Mouse (Mus musculus): ENCODE measurements around the gene Rag2. TPM values are rescaled to one million over a fixed set of nuclear protein-coding genes. Genes with fewer than 3 reads are reported as not detected.

Gene Rag2
- polyA plus RNA-seq, 3 experiments from 2014 or later: not detected

DNA sequence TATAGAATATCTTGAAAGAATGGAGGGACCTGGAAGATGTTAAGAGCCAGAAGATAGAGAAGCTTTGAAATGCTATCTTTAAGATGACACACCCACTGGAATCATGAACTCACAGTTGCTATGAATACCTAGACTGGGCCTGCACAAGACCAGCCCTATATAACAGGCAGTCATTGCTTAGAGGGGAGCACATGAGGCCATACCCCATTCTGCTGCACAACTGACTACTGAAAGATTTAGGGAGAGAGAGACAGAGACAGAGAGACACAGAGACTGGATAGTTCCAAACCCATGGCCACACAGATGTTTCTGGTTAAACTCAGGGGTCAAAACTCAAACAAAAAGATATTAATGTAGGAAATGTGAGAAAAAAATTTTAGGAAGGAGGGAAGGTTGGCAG lies 2.7 kb downstream of the Rag2 start:
- ATAC-seq: no peak

DNA sequence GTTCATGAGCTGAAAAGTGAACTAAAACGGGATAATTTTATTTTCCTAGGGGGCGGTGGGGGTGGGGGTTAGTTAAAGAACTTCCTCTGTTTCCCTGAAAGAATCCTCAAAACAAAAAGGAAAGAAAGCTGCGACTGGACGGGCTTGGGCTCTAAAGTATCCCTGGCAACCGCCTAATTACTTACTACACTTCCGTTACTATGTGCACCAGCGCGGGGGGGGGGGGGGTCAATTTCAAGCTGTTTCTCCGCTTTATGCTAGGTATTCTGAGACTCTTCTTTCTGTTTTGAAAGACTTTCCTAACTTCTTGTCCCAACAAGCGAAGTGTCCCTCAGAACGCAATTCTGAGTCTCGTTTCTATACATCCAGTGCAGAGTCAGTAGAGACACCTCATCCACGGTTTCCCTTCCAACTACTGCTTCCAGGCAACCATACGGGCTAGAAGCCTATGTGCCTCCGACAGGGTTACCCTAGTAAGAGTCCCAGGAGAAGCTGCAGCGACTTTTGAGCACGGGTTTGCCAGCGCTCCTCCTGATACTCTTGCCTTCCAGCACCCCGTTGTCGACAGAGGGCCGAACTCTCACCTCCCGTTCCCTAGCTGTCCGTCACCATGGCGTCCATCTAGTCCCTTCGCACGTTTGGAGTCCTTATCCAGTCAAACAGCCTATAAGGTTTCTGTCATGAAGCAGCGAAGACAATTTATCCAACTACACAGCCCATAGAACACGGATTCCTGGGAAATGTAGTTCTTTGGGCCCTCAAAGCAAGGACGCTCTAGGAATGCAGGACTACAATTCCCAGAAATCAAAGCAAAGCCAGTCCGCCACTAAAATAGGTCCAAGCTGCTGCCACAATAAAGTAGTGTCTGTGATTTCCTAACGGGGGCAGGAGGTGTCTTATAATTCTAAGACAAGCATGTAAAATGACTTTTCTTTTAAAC lies 4.0 kb downstream of the Rag2 start:
- peak; percentile 83 for ATAC-seq

DNA sequence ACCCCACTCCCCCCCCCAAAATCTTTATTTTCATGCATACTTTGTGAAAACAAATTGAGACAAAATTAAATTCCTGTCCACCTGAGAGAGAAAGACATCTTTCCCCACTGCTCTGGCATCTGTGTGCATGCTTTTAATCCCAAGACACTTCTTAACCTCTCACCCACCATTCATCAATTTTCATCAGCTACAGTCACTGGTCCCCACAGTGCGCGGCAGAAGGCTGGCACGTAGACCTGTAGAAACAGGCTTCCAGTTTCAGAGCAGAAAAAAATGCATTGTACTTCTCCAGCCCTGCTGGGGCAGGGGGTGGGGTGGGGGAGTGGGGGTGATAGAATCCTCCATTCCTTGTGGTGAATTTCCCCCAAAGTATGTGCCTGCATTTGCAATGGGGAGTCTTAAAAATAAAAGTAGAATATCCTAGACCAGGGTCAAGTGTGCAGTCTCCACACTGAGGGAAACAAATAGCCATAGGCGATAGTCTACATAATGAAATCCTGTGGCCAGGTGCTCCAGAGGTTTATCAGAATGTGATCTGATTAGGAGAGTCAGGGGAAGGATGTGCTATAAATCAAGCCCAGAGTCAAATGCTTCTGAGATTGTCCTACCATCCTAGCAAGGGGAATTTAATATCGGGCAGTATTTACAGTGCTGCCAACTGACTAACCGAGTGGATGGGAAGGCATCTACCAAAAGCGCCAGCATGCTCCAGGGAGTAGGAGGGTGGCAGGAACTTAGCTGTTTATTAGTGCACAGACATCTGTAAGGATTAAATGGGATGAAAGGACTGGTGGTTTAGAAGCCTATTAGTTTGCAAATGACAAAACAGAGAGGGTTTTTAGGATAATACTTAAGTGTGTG lies 14.7 kb downstream of the Rag2 start:
- no peak for ATAC-seq

DNA sequence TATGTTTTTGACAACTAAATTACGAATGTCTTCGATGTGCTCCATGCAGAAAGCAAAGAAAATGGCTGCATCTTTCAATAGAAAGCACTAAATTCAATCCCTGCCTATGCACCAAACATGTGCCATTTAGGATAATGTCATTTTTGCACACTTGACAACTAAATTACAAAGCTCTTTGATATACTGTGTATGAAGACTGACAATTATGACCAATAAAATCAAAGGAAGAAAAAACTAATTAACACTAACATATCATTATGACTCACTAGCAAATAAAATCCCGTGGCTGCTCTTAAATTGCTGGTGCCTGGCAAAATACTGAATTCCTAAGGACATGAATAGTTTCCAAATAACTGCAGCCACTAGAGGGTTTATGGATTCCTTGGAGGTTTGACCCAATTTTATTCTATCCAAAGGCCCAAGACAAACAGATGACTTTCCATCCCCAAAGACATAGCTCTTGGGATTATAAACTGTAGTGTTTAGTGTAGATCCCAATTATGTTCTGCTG lies 15.4 kb downstream of the Rag2 start:
- ATAC-seq: no peak

DNA sequence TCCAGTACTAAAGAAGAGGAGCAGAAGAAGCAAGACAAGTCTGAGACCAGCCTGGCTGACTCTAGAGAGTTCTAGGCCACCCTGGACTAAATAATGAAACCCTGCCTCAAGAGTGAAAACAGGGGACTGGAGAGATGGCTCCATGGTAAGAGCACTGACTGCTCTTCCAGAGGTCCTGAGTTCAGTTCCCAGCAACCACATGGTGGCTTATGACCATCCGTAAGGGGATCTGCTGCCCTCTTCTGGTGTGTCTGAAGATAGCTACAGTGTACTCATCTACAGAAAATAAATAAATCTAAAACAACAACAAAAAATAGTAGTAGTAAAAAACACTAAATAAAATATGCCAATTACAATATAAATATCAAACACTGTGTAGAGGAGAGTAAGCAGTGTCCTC lies 21.3 kb downstream of the Rag2 start:
- ATAC-seq: no peak

DNA sequence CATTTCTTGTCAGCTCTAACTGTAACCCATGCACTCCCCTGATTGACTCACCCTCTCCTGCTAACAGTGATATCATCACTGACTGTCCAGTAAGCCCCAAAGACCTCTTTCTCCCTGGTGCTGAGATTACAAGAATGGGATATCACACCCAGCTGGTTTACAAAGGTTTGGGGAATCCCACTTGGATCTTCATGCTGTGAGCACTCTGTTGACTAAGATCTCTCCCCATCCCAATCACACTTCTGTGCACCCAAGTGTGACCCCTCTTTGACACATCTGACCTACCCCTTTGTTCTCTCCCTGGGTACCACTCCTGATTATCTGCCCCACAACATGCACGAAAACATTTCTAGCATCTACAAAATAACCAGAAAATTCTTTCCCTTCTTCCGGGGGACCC lies 23.8 kb downstream of the Rag2 start:
- no peak for ATAC-seq

DNA sequence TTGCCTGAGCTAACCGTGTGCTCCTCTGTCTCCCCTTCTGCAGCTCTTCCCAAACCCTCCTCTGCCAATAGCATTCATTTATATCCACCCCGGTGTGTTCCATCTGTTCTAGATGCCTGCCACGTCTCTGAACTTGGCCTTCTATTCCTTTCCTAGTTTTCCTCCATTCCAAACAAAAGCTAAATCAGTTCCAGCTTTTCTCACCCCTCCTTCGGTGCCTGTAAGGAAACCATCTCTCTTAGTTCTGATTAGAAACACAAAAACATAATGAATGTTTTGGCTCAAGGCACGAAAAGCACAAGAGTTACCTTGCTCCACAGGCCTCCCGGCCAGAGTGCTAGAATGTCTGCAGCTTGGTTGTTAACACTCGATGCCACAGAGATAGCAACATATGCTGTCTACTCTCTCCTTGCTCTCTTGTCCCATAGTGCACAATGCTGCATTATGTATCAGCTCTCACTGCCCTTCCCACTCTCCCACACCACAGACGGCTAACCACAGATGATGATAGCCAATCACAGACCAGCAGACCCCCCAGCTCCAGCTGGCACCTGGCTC lies 24.7 kb downstream of the Rag2 start, which contains the start of the genes Rag1 and B230118H07Rik:
TSS of gene Rag1 (minus strand) at position 388 of the 558 bp plus-strand sequence.
TSS of gene B230118H07Rik (minus strand) at position 419 of the 558 bp plus-strand sequence.
- ATAC-seq: no peak

DNA sequence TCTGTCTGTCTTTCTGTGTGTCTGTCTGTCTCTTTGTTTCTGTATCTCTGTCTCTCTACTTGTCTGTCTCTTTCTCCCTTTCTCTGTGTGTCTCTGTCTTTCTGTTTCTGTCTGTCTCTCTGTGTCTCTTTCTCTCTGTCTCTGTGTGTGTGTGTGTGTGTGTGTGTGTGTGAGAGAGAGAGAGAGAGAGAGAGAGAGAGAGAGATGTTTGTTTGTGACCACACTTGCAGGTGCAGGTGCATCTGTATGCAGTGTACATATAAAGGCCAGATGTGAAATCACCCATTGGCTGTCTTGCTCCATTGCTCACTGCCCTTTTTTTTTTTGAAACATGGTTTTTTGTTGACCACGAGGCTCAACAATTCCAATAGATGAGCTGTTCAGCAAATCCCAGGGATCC lies 25.9 kb downstream of the Rag2 start:
- ATAC-seq: no peak

DNA sequence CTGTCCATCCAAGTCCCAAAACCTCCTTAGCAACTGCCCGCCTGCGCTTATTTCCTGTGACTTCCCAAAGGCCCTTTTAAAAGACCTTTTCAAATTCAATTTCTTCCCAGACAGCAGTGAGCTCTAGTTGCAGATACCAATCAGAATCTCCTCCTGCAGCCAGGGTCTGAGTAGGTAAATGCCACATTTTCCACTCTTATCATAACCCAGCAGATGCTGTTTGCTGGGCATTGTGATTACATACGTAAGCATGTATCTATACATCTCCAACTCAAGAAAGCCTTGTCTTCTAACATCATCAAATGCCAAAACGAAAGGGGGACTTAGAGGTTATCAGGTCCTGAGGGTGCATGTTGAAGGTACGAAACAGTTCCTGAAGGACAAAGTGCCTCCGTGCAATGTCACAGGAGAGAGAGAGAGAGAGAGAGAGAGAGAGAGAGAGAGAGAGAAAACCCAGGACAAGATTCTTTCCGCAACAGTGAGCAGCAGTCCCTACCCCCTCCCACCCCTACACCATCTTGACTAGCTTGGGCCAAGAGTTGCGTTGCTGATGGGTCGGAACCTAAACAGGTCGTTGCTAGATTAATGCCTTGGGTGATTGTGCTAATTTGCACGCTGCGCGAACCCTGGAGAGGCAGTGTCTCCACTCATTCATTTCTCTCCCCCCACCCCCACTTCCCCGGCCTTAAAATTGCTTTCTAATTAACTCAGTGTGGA lies 27.8 kb downstream of the Rag2 start:
- ATAC-seq: no peak

DNA sequence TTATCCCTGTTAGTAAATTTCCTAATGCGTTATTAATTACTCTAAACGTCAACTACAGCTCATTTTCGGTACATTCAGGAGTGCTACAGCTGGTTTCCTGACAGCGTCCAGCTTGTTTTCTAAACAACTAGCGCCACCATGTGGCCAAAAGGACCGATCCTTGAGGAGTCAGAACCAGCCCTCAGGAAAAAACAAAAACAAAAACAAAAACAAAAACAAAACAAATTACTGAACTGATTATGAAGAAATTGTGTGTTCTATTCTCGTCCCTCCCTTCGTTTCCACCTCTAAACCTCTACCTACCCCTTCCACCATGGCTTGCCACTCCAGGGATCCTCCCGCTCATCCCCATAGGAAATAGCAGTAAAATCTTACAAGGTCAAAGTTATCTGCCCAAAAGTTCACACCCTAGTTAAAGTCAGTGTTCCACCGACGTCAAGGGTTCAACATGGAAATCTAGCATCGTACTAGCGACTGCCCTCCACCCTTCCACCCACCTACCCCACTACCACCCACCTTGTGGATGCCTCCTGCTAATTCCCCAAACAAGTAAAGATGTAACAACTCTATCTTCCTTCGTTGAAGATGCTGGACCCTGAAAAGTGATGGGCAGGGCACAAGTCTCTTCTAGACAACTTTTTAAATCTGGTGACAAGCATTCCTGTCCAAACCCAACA lies 28.5 kb downstream of the Rag2 start:
- peak; percentile 60 for ATAC-seq

DNA sequence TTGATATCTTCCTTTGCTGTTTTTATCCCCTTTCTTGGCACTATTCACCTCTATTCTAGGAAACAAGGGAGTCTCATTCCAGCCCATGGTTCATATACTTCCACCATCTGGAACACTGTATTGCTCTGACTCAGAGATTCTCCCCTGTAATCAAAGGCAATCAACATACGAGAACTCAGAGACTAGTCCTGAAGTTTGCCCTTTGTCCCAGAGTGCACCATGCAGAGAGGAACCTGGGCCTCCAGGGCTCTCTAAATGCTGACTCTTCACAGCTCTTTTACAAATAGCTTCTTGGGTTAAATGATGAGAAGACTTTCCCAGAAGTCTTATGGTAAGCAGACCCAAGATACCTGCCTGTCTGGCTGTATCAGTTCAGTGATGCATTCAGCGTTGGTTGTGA lies 36.0 kb downstream of the Rag2 start:
- ATAC-seq: no peak

DNA sequence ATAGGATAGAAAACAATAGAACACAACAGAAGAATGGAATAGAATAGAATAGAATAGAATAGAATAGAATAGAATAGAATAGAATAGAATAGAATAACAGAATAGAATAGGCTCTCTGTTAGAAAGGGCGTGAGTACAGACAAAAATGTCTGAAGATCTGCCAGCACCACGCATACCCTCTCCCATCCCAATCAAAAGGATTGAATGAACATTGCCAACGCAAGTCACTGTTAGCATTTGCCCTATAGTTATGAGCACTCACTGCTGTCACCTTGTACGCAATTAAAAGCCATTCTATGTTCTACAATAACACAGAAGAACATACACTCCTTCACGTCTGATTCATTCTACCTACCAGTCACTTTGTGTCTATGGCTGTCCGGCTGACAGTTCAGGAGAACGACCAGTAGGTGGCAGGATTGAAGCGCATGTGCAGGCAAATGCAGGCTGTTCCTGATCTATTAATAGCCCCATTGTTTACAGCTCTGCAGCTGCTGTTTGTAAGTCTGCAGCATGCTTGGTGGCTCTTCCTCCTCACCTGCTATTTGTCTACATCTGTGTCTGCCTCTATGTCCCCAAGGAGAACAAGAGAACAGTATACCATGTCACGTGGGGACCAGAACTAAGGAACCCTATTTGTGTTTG lies 40.7 kb downstream of the Rag2 start:
- ATAC-seq: peak; percentile 91

DNA sequence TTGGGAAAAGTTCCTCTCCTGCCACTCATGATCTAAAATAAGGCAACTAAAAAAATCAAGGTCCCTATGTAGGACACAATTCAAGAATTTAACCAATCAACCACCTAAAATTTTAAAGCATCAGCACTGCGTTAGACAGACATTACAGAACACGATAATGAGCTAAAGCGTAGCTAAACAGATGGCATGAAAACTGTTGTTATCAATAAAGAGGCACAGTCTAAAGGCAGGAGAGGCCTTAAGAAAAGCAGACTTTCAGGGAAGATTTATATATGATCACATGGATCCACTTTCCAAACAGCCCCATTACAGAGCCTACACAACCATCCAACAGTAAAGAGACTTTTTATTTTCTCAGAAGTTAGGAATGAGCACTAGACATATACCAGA lies 41.2 kb downstream of the Rag2 start:
- ATAC-seq: no peak

DNA sequence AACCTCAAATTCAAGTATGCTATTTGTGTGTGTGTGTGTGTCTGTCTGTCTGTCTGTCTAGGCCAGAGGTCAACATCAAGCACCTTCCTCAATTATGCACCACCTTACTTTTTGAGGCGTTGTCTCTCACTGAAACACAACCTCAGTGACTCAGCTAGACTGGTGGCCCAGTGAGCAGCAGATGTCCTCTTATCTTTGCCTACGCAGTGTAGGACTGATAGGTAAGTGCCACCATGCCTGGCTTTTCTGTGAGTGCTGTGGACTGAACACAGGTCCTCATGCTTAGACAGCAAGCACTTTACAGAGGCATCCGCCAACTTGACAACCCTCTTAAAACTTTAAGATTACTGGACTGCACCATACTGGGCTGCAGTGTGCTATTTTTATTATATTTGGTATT lies 44.2 kb downstream of the Rag2 start:
- no peak for ATAC-seq

DNA sequence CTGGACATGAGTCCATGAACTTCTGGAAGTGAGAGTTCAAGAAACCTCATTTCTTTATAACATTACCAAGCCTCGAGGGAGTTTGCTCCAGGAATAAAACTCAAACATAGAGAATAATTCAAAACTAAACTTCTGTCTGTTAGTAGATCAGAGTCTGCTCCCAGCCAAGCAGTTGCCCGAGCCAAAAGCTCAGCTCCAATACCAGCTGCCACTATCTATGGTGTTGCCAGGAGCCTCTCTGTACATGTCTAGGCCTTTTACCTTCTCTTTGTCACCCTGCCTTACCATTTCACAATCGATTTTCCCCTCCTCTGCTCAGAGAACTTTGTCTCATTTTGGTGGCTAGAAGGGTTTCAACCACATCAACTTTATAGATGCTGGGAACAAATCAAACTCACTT lies 49.0 kb downstream of the Rag2 start:
- ATAC-seq: no peak

DNA sequence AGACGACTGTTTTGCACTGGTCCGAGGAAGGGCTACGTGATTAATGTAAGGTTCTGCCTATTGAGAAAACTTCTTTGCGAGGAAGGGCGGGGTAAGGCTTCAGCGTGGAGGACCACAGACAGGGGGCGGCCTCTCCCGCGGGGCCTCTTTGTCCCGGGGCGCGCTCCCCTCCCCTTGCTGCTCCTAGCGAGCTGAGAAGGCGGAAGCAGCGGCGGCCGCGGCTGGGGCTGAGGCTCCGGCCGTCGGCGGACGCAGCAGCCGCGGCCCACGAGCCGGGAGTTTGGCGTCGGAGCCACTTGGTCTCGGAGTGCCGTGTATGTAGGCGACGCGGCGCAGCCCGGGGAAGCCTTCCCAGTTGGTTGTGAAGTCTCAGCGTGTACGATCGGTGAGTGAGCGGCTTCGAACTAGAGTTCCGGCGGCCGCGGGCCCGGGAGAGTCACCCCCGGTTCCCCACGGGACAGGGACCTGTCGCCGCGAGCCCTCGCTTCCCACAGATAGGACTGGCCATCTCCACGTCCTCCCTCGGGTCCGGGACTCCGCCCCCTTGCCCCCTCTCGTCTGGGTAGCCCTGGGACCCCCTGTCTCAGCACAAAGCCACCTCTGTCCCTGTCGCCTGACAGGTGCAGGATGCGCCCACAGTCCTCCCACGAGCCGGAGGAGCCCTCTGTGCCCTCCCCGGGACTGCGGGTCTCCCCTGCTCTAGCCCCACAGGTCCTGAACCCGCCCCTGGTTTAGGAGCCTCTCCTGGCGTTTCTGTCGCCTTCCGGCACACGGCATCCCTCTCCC lies 53.9 kb downstream of the Rag2 start, which contains the start of gene Traf6:
TSS of gene Traf6 (plus strand) at position 194 of the 786 bp plus-strand sequence.
- ATAC-seq: peak; percentile 91

DNA sequence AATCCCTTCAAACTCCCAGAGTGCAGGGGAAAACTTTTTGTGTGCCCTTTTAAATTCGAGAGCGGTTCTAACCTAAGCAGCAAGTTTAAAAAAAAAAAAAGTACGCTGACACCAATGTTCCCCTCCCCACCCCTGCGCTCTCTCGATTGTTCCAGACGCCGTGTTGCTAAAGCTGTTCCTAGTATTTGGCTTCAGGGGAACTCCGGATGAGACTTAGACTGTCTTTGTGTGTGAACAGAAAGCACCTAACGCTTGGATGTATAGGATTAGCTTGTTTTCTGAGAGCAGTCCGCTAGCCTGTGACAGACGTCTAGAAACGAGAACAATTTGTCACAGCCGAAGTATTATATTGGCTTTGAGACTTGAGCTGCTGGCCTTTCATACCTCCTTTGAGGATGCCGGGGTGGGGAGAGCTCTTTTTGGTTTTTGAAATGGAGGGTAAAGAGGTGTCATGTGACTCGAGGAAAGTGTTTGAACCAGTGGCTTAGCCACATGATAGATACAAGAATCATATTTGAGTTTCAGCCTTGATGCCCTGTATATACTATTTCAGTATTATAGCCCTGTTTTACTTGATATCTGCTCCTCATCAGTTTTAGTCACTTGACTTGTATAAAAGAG lies 54.8 kb downstream of the Rag2 start:
- ATAC-seq: peak; percentile 53

Measured in inflammation-experienced regulatory T-cells, adult 6 months (primary cell).